Mouse (Mus musculus): ENCODE results near the gene Brs3. TPM values are rescaled to one million over a fixed set of nuclear protein-coding genes. Genes with fewer than 3 reads are reported as not detected.

Gene Brs3
- not detected for polyA plus RNA-seq (2017; shearing (Covaris generic))

DNA sequence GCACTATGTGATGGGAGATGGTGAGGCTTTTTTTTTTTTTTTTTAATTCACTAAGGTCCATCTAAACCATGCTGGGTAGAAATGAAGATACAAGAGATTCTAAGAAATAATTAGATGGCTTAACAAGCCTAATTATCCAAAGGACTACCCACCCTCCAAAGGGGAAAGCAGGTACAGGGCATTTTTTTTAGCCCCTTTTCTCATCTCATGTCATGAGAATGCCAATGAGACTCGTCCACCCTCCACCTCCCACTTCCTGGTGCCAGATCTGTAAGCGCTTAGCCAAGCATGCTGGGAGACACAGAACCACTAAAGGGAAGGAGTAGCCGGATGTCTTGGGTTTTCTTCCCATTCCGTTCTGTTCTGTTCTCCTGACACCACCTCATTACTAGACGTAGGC, at the start of gene Brs3:
Gene Brs3, plus strand, starts transcription at position 301 of the 400 bp plus-strand sequence.

DNA sequence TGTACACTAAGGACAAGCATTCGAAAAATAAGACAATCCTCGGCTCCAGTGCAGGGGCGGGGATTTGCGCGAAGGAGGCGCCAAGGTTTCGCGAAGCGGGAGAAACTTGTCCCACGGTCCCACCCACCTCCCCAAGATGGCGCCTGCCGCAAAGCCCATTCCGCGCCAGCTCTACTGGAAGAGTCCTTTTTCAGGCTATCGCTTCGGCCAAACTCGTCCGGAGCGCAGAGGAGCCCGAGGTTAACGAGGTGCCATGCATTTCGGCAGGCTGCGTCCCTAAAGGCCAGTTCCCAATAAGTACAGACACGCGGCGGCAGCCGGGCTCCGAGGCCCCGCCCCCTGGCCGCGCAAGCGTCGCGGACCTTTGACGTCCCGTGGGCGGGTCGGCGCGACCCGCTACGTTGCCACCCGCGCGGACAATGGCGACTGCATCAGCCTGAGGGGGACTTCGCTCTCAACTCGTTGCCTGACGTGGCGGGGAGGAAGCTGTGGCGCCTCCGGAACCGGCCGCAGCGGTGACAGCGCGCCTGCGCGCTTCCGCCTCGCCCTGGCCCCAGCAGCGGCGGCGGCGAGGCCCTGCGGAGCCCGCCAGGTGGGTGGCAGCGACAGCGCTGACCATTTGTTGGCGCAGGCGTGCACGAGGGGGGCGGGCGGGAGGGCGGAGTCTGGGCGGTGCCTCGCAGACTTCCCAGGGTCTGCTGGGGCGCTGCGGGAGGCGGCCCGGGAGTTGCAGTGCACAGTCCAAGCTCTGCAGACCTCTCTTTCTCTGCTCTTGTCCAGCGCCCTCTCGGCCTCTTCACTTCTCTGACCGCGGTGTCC, 10.5 kb downstream of the Brs3 start, which contains the start of gene Htatsf1:
Gene Htatsf1, plus strand, starts transcription at position 410 of the 819 bp plus-strand sequence.

GRCm38 (mm10) chrX:57087806-57088205, 44.9 kb downstream of the Brs3 start, which contains the start of gene Vgll1:
Gene Vgll1 (plus strand): TSS chrX:57088106.

Other genes starting within 250 kb of the Brs3 start
- not detected for gene Map7d3, start 220.7 kb upstream of the Brs3 start, polyA plus RNA-seq (2017; shearing (Covaris generic))
- gene Adgrg4, start 172.9 kb upstream of the Brs3 start, polyA plus RNA-seq (2017; shearing (Covaris generic)) = not detected
- 61.8 TPM for gene Htatsf1, start 10.5 kb downstream of the Brs3 start, polyA plus RNA-seq (2017; shearing (Covaris generic))
- gene Vgll1, start 45.0 kb downstream of the Brs3 start, polyA plus RNA-seq (2017; shearing (Covaris generic)) = not detected
- gene Cd40lg, start 169.1 kb downstream of the Brs3 start, polyA plus RNA-seq (2017; shearing (Covaris generic)) = 548 TPM

Data from effector memory CD4-positive, alpha-beta T cell, adult 7 months (primary cell).